Mouse (Mus musculus) subcutaneous adipose tissue, adult 2 months (tissue): ENCODE results near the gene Egflam. TPM values are rescaled to one million over a fixed set of nuclear protein-coding genes. Genes with fewer than 3 reads are reported as not detected.

Experiments
- polyA plus RNA-seq: library from polyadenylated mRNA; depleted of rRNA; stranded (reverse); fragments of >200 nt; gene quantifications from 2 replicates; pipeline ENCODE4 v1.2.3, GENCODE M21; 2012; ENCODE audit warnings: low replicate concordance; rRNA removed

Egflam gene
- polyA plus RNA-seq: 14.6 and 35.6 TPM in 2 replicates

GRCm38 (mm10) chr15:7397818-7398608, at the start of gene Egflam:
Egflam (minus strand) TSS chr15:7398395.

